Mouse (Mus musculus): ENCODE data around the gene Bag5.

DNA sequence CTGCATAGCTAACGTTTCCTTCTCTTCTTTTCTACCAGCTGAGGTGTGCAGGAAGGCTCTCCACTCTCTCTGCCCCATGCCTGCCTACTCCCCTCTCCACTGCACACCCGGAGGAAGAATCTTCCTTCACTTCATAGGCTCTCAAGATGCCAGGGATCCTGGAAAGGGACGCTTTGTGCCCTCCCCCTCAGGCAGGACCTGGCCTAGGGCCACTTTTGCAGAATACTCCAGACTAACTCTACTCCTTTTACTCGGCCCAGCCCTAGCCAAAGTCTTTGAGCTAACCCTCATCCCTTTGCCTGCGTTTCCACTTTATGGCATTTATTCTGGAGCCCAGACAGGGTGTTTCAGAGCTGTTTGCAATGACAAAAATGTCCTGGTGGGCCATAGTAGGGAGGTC is 35.6 kb downstream of the Bag5 start:
- TF ChIP-seq CTCF (IDR thresholded peaks at IDR 0.05; ENCODE audit: control insufficient read depth, insufficient read depth, low read length): no peak
- TF ChIP-seq POLR2A (IDR thresholded peaks at IDR 0.05; ENCODE audit: borderline replicate concordance, control insufficient read depth, low read depth, low read length): no peak
